Mouse (Mus musculus) hindbrain, postnatal 0 days (tissue): ENCODE results near the gene Lats2. TPM values are rescaled to one million over a fixed set of nuclear protein-coding genes. Genes with fewer than 3 reads are reported as not detected.

Source experiments
- ATAC-seq: fragments of 200-750 bp; cut with Nextera tagmentation; 2 replicates; pipeline ENCODE4 v1.8.0; 2017; ENCODE audit warnings: mild to moderate bottlenecking, moderate TSS enrichment, moderate library complexity
- DNase-seq: peaks from one replicate; pipeline ENCODE4 v3.0.0-alpha.2; 2015; ENCODE audit warnings: low spot score
- H3K27ac ChIP-seq: fragments of 300-500 bp; sonication (generic); 2 replicates; pipeline ENCODE4 v1.5.1; 2014; ENCODE audit warnings: mild to moderate bottlenecking
- H3K27me3 ChIP-seq: fragments of 300-500 bp; sonication (generic); 2 replicates; pipeline ENCODE4 v1.6.1; 2014; ENCODE audit warnings: low read length, mixed read lengths; ENCODE audit not compliant: insufficient read depth
- H3K36me3 ChIP-seq: fragments of 300-500 bp; sonication (generic); 2 replicates; pipeline ENCODE4 v1.6.1; 2014; ENCODE audit warnings: low read length, mixed read lengths; ENCODE audit not compliant: insufficient read depth
- H3K4me1 ChIP-seq: fragments of 300-500 bp; sonication (generic); 2 replicates; pipeline ENCODE4 v1.6.1; 2014; ENCODE audit warnings: antibody characterized with exemption, low read length, mixed read lengths; ENCODE audit not compliant: insufficient read depth
- H3K4me2 ChIP-seq: fragments of 300-500 bp; sonication (generic); 2 replicates; pipeline ENCODE4 v1.6.1; 2014; ENCODE audit warnings: low read depth, mild to moderate bottlenecking, low read length, moderate library complexity, mixed read lengths
- H3K4me3 ChIP-seq: fragments of 300-500 bp; sonication (generic); 2 replicates; pipeline ENCODE4 v1.5.1; 2014; ENCODE audit warnings: low read length
- H3K9ac ChIP-seq: fragments of 300-500 bp; sonication (generic); replicated peaks from 2 replicates; pipeline ENCODE4 v1.6.1; 2014; ENCODE audit warnings: mild to moderate bottlenecking, low read length, moderate library complexity, mixed read lengths
- H3K9me3 ChIP-seq: fragments of 300-500 bp; sonication (generic); 2 replicates; pipeline ENCODE4 v1.6.1; 2016; ENCODE audit warnings: low read length, mixed read lengths
- CTCF ChIP-seq: IDR thresholded peaks from 2 replicates; pipeline ENCODE4 v1.5.1; 2016; ENCODE audit warnings: antibody characterized with exemption, control low read depth, low read depth
- WGBS: fragments of 180-500 bp; shearing (Covaris S2); extraction: QIAGEN DNeasy Blood & Tissue Kit; methylation state at CpG from one replicate; pipeline ENCODE4 v1.1.7; 2014; 5-methylcytosine and 5-hydroxymethylcytosine counted together
- polyA plus RNA-seq: library from polyadenylated mRNA; unstranded; fragments of >200 nt; fragmentation: Nextera tagmentation; extraction: Ambion mirVana; gene quantifications from 2 replicates; pipeline ENCODE4 v1.2.1, GENCODE M21; 2015
- total RNA-seq: library from RNA; depleted of rRNA; stranded (reverse); fragments of >200 nt; gene quantifications from 2 replicates; pipeline ENCODE4 v1.2.3, GENCODE M21; 2014

Gene Lats2
- total and polyA plus RNA-seq, 2 experiments from 2014 or later = 6.2 to 14.1 TPM

- no peak overlapping the region for H3K4me3 ChIP-seq
- no peak overlapping the region for H3K27ac ChIP-seq
- 86% methylated on average over 8 of the region's 8 CpGs for WGBS
- H3K36me3 ChIP-seq = no peaks in the 10 kb centered on the region
- H3K9me3 ChIP-seq = no peaks in the 10 kb centered on the region
- ATAC-seq (no peak), DNase-seq (no peak)
- H3K27me3 ChIP-seq = no peaks in the 10 kb centered on the region
- no peak overlapping the region for H3K4me2 ChIP-seq
- no peak for TF ChIP-seq CTCF
- H3K9ac ChIP-seq = no peak overlapping the region
- no peaks in the 10 kb centered on the region for H3K4me1 ChIP-seq
These were observed 17.5 kb downstream of the Lats2 start for GRCm38 (mm10) chr14:57740651-57741050.

GRCm38 (mm10) chr14:57737089-57737488 lies 21.1 kb downstream of the Lats2 start:
- ATAC-seq (no peak), DNase-seq (no peak)
- Histone ChIP-seq H3K27ac (no peak overlapping the region), H3K36me3 (no peaks in the 10 kb centered on the region), H3K27me3 (no peaks in the 10 kb centered on the region), H3K9me3 (no peaks in the 10 kb centered on the region), H3K4me3 (no peak overlapping the region), H3K4me1 (no peaks in the 10 kb centered on the region), H3K9ac (no peak overlapping the region), H3K4me2 (no peak overlapping the region)
- no peak for TF ChIP-seq CTCF

GRCm38 (mm10) chr14:57736141-57736540 lies 22.0 kb downstream of the Lats2 start:
- Histone ChIP-seq H3K27ac (no peak overlapping the region), H3K36me3 (no peaks in the 10 kb centered on the region), H3K4me1 (no peaks in the 10 kb centered on the region), H3K4me2 (no peak overlapping the region), H3K9me3 (no peaks in the 10 kb centered on the region), H3K4me3 (no peak overlapping the region), H3K27me3 (no peaks in the 10 kb centered on the region), H3K9ac (no peak overlapping the region)
- DNase-seq (no peak), ATAC-seq (no peak)
- 47% methylated on average over 4 of the region's 4 CpGs for WGBS
- no peak for TF ChIP-seq CTCF

GRCm38 (mm10) chr14:57732668-57733293 lies 25.4 kb downstream of the Lats2 start:
- H3K27ac ChIP-seq = peak overlapping the region; percentile 48
- TF ChIP-seq CTCF = no peak
- no peak overlapping the region for H3K4me3 ChIP-seq
- 39% methylated on average over 6 of the region's 6 CpGs for WGBS
- DNase-seq = no peak
- peaks cover 13% of the 10 kb centered on the region; the same call in 1 of the 2 replicates for H3K4me1 ChIP-seq
- H3K27me3 ChIP-seq = no peaks in the 10 kb centered on the region
- H3K4me2 ChIP-seq = no peak overlapping the region
- no peaks in the 10 kb centered on the region for H3K9me3 ChIP-seq
- H3K36me3 ChIP-seq = no peaks in the 10 kb centered on the region
- no peak overlapping the region for H3K9ac ChIP-seq
- no peak for ATAC-seq

GRCm38 (mm10) chr14:57730527-57730926 lies 27.7 kb downstream of the Lats2 start:
- Histone ChIP-seq H3K4me1 (peaks cover 13% of the 10 kb centered on the region; the same call in 1 of the 2 replicates), H3K9me3 (no peaks in the 10 kb centered on the region), H3K27me3 (no peaks in the 10 kb centered on the region), H3K27ac (peak overlapping the region; percentile 62), H3K4me3 (no peak overlapping the region), H3K4me2 (no peak overlapping the region), H3K36me3 (no peaks in the 10 kb centered on the region), H3K9ac (no peak overlapping the region)
- peak; percentile 84 for ATAC-seq
- WGBS = 23% methylated on average over 9 of the region's 9 CpGs
- TF ChIP-seq CTCF = no peak
- DNase-seq = peak; percentile 63

- ATAC-seq (peak; percentile 92), DNase-seq (peak; percentile 66)
- H3K4me1 ChIP-seq = peaks cover 13% of the 10 kb centered on the region; the same call in 1 of the 2 replicates
- no peaks in the 10 kb centered on the region for H3K36me3 ChIP-seq
- TF ChIP-seq CTCF = no peak
- no peak overlapping the region for H3K4me3 ChIP-seq
- H3K27ac ChIP-seq = peak overlapping the region; percentile 62
- no peaks in the 10 kb centered on the region for H3K27me3 ChIP-seq
- H3K9me3 ChIP-seq = no peaks in the 10 kb centered on the region
- 28% methylated on average over 5 of the region's 5 CpGs for WGBS
- H3K9ac ChIP-seq = no peak overlapping the region
- H3K4me2 ChIP-seq = no peak overlapping the region
These were observed 28.2 kb downstream of the Lats2 start for GRCm38 (mm10) chr14:57729975-57730499.

- Histone ChIP-seq H3K9ac (no peak overlapping the region), H3K27me3 (no peaks in the 10 kb centered on the region), H3K4me3 (no peak overlapping the region), H3K4me1 (peaks cover 13% of the 10 kb centered on the region; the same call in 1 of the 2 replicates), H3K27ac (peak overlapping the region; percentile 62), H3K4me2 (no peak overlapping the region), H3K9me3 (no peaks in the 10 kb centered on the region), H3K36me3 (no peaks in the 10 kb centered on the region)
- DNase-seq = no peak
- no peak for ATAC-seq
- WGBS = 77% methylated on average over 8 of the region's 8 CpGs
- TF ChIP-seq CTCF = no peak
These were observed 28.8 kb downstream of the Lats2 start for GRCm38 (mm10) chr14:57729364-57729763.
